Mouse (Mus musculus) hindbrain, embryonic 11.5 days (tissue): ENCODE results near the gene Lgi1. TPM values are rescaled to one million over a fixed set of nuclear protein-coding genes. Genes with fewer than 3 reads are reported as not detected.

ENCODE experiments used
- ATAC-seq: fragments of 200-750 bp; cut with Nextera tagmentation; 2 replicates; pipeline ENCODE4 v1.8.0; 2017; ENCODE audit warnings: mild to moderate bottlenecking, moderate TSS enrichment, moderate library complexity; ENCODE audit not compliant: low FRiP score
- DNase-seq: peaks from one replicate; pipeline ENCODE4 v3.0.0-alpha.2; 2015; ENCODE audit warnings: low spot score
- H3K27ac ChIP-seq: fragments of 300-500 bp; sonication (generic); 2 replicates; pipeline ENCODE4 v1.5.1; 2014; ENCODE audit warnings: mild to moderate bottlenecking, low read depth, low read length
- H3K27me3 ChIP-seq: fragments of 300-500 bp; sonication (generic); 2 replicates; pipeline ENCODE4 v1.6.1; 2014; ENCODE audit warnings: mild to moderate bottlenecking, low read length, moderate library complexity, mixed read lengths; ENCODE audit not compliant: control insufficient read depth, insufficient read depth
- H3K36me3 ChIP-seq: fragments of 300-500 bp; sonication (generic); 2 replicates; pipeline ENCODE4 v1.6.1; 2014; ENCODE audit warnings: mild to moderate bottlenecking, low read length, moderate library complexity, mixed read lengths; ENCODE audit not compliant: control insufficient read depth, insufficient read depth
- H3K4me1 ChIP-seq: fragments of 300-500 bp; sonication (generic); replicated peaks from 2 replicates; pipeline ENCODE4 v1.6.1; 2014; ENCODE audit warnings: low read length, mixed read lengths; ENCODE audit not compliant: control insufficient read depth, insufficient read depth
- H3K4me2 ChIP-seq: fragments of 300-500 bp; sonication (generic); replicated peaks from 2 replicates; pipeline ENCODE4 v1.6.1; 2014; ENCODE audit warnings: mild to moderate bottlenecking, low read depth, low read length
- H3K4me3 ChIP-seq: fragments of 300-500 bp; sonication (generic); 2 replicates; pipeline ENCODE4 v1.5.1; 2014; ENCODE audit warnings: low read depth, low read length
- H3K9ac ChIP-seq: fragments of 300-500 bp; sonication (generic); 2 replicates; pipeline ENCODE4 v1.6.1; 2014; ENCODE audit warnings: low read depth, low read length
- H3K9me3 ChIP-seq: fragments of 300-500 bp; sonication (generic); 2 replicates; pipeline ENCODE4 v1.6.1; 2016; ENCODE audit warnings: low read length; ENCODE audit not compliant: control insufficient read depth
- WGBS: fragments of 180-500 bp; shearing (Covaris S2); extraction: QIAGEN DNeasy Blood & Tissue Kit; methylation state at CpG from one replicate; pipeline ENCODE4 v1.1.7; 2014; 5-methylcytosine and 5-hydroxymethylcytosine counted together
- polyA plus RNA-seq: library from polyadenylated mRNA; unstranded; fragments of >200 nt; fragmentation: Nextera tagmentation; extraction: Ambion mirVana; gene quantifications from 2 replicates; pipeline ENCODE4 v1.2.1, GENCODE M21; 2014

The Lgi1 gene
- polyA plus RNA-seq = 2.1 TPM in 2 replicates

DNA sequence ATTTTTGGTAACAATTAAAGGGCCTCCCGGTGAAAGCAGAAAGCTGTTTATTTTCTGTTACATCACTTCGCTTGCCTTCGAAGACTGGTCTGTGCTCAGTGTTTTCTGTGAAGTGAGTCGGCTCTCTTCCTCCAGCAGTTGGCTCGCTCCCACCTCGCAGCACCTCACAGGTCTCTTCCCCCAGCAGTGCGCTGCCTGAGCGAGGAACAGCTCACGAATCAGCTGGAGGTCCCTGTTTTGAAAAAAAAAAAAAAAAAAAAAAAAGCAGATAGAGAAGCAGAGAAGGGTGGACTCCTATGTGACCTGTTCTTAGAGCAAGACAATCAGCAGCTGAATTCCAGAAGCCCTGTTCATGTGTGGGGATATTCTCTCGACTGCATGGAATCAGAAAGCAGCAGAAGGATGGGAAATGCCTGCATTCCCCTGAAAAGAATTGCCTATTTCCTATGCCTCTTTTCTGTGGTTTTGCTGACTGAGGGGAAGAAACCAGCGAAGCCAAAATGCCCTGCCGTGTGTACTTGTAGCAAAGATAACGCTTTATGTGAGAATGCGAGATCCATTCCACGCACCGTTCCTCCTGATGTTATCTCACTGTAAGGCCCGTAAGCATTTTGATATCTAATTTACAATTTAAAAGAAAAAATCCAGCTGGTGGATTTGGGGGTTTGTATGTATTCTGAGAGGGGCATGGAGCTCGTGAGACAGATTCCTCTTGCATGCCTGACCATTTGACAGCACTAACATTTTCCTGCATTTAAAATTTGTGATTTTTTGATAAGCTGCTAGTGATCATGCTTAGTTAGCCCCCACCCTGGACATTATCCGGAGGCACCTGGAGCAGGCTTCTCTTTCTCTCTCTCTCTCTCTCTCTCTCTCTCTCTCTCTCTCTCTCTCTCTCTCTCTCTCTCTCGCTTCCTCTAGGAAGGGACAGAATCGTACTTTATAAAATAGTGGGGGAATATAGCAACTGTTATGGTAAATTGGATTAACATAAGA lies at the start of gene Lgi1:
Lgi1 (plus strand) TSS at position 32 of the 996 bp plus-strand sequence.
- Histone ChIP-seq H3K4me3 (no peak within 1 kb of the TSS), H3K27ac (no peak within 1 kb of the TSS)
- no peak for ATAC-seq

DNA sequence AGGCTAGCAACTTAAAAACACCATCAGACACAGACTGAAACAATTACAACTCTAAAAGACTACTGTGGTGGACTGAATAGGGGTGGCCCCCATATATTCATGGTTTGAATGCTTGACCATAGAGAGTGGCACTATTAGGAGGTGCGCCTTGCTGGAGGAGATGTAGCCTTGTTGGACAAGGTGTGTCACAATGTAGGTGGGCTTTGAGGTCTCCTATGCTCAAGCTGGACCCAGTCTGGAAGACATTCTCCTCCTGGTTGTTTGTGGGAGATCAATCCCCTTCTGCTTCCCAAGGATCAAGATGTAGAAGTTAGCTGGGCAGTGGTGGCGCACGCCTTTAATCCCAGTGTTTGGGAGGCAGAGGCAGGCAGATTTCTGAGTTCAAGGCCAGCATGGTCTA lies 46.6 kb upstream of the Lgi1 start:
- Histone ChIP-seq H3K27ac (no peak overlapping the region), H3K9ac (no peak overlapping the region)
- WGBS = 97% methylated on average over 3 of the region's 3 CpGs

More for the DNA sequence above, at the start of gene Lgi1:
- 38% methylated on average over 21 of the region's 21 CpGs for WGBS
- H3K4me1 ChIP-seq = no peaks in the 10 kb centered on the region
- no peaks in the 10 kb centered on the region for H3K27me3 ChIP-seq
- H3K9ac ChIP-seq = no peak within 1 kb of the TSS
- H3K36me3 ChIP-seq = no peaks in the 10 kb centered on the region
- H3K9me3 ChIP-seq = no peaks in the 10 kb centered on the region
- peak within 1 kb of the TSS; percentile 29 for H3K4me2 ChIP-seq
- peak; percentile 21 for DNase-seq

DNA sequence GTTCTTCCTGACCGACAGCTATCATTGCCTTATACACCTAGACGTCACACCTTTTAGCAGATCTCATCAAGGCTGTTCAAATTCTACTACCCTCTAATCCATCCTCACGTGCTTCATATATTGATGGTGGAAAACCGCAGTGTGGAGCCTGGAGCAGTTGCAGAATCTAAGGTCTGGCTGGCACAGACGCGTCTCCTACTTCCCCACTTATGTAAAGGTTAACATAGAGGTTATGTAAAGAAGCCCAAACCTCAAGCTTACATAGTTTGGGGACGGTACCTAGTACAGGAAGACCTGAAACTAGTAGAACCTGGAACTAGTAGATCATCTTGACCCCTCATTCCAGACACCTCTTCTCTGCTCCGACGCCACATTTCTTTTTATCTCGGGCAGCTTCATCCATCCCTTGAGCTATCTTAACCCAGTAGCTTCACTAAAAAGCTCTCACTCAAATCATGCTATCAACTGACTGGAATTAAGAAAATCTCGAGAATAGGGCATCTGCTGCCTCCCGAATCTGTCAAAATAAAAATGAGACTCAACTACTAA lies 40.9 kb upstream of the Lgi1 start:
- 17% methylated on average over 12 of the region's 12 CpGs for WGBS
- Histone ChIP-seq H3K9me3 (no peaks in the 10 kb centered on the region), H3K9ac (peak overlapping the region; percentile 62), H3K4me3 (peak overlapping the region; percentile 50), H3K27ac (peak overlapping the region; percentile 93; the same call in 1 of the 2 replicates), H3K4me2 (peak overlapping the region; percentile 48), H3K36me3 (no peaks in the 10 kb centered on the region), H3K27me3 (no peaks in the 10 kb centered on the region), H3K4me1 (no peaks in the 10 kb centered on the region)
- no peak for DNase-seq
- ATAC-seq = peak; percentile 19; the same call in 1 of the 2 replicates

More for the DNA sequence above, 46.6 kb upstream of the Lgi1 start:
- no peak for DNase-seq
- Histone ChIP-seq H3K4me3 (no peak overlapping the region), H3K27me3 (no peaks in the 10 kb centered on the region), H3K9me3 (no peaks in the 10 kb centered on the region), H3K4me1 (no peaks in the 10 kb centered on the region), H3K4me2 (no peak overlapping the region), H3K36me3 (no peaks in the 10 kb centered on the region)
- ATAC-seq = no peak

DNA sequence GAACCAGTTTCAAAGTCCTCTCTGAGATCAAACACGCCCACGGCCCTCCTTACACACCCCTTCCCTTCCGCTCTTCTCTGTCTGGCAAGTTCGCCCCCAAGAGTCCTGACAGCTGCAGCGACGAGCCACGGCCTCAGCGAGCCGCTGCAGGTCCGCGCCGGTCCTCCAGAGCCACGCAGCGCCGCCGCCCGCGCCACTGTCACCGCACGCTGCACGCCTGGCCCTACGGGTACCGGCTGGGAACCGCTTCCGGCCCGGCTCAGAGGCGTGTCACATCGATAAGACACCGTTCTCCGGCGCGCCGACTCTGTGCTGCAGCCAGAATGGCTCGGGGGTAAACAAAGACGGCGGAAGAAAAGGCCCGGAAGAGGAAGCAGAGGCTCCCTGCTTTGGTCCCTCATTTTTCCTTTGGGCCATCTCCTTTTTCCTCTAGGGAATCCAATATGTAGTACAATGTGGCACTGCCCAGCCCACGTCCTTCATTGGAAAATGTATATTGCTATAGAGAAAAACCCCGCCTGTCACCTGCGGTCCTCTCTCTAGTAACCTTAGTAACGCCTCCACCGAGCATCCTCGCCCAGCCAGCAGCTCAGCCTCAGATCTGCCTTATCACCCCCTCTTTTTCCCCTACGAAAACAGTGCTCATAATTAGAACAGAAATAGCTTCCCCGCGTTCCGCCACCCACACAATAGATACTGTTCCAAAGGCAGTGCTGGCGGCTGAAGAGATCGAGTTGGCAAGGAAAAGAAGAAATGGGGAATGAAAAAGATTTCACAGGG lies 40.2 kb upstream of the Lgi1 start, which contains the start of gene Fra10ac1:
Fra10ac1 (minus strand) TSS at position 252 of the 780 bp plus-strand sequence.
- Histone ChIP-seq H3K9ac (peak within 1 kb of the TSS; percentile 62), H3K9me3 (no peaks in the 10 kb centered on the region), H3K4me3 (peak within 1 kb of the TSS; percentile 50), H3K36me3 (no peaks in the 10 kb centered on the region), H3K27ac (peak within 1 kb of the TSS; percentile 93), H3K4me1 (no peaks in the 10 kb centered on the region), H3K4me2 (peak within 1 kb of the TSS; percentile 48), H3K27me3 (no peaks in the 10 kb centered on the region)
- WGBS = under 1% methylated on average over 49 of the region's 49 CpGs
- ATAC-seq (peak; percentile 98), DNase-seq (peak; percentile 94)

DNA sequence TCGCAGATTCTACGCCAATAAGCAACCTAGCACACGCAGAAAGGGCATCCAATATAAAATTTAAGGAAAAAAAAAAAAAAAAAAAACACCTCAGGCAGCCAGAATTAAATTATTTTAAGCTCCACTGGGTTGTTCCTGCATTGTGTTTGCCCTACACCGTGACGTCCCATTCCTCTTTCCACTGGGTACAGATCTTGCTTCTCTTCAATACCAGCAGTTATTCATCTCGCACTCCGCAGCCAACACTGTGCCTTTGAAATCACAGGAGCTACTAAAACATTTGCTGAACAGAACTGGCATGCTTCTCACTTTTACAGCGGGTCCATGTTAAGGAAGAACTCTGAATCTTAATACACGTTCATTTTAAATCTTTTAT lies 39.7 kb upstream of the Lgi1 start:
- Histone ChIP-seq H3K4me3 (peak overlapping the region; percentile 50), H3K4me1 (no peaks in the 10 kb centered on the region), H3K4me2 (peak overlapping the region; percentile 48), H3K36me3 (no peaks in the 10 kb centered on the region), H3K9ac (peak overlapping the region; percentile 62), H3K27ac (peak overlapping the region; percentile 93), H3K9me3 (no peaks in the 10 kb centered on the region), H3K27me3 (no peaks in the 10 kb centered on the region)
- 14% methylated on average over 9 of the region's 9 CpGs for WGBS
- ATAC-seq = peak; percentile 58; the same call in 1 of the 2 replicates
- DNase-seq = peak; percentile 44

DNA sequence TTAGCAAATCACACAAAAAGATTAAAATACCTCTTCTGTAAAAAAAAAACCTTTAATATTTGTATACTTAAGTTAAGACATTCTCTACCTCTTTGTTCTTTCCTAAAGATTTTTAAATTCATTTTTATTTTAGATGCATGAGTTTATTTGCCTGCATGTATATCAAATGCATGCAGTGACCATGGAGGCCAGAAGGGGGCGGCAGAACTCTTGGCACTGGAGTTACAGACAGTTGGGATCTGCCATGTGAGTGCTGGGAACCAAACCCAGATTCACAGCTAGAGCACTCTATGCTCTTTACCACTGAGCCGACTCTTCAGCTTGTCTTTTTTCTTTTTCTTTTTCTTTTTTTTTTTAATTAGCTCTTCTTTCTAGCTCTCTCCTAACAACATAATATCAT lies 35.6 kb upstream of the Lgi1 start:
- Histone ChIP-seq H3K36me3 (no peaks in the 10 kb centered on the region), H3K27ac (no peak overlapping the region), H3K4me1 (no peaks in the 10 kb centered on the region), H3K27me3 (no peaks in the 10 kb centered on the region), H3K4me3 (no peak overlapping the region), H3K9me3 (no peaks in the 10 kb centered on the region), H3K9ac (no peak overlapping the region), H3K4me2 (no peak overlapping the region)
- no peak for ATAC-seq
- no peak for DNase-seq
- 49% methylated on average over 2 of the region's 2 CpGs for WGBS

DNA sequence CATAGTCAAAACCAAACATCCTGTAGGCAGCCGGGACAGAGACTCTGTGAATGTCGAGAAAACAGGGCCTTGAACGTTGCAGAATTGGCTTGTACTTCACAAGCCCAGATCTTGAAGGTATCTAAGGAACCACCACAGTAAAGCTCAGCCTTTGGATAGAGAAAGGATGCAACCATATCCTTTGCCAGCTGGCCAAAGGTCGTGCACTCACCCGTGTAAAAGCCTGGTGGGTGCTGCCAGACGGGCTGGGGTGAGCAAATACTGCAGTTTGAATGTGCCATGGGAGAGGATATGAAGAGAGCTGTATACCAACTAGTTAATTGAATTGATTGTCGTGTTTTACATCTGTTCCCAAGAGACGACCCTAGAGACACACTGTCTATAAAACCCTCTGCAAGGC lies 32.2 kb upstream of the Lgi1 start:
- no peak for DNase-seq
- no peaks in the 10 kb centered on the region for H3K27me3 ChIP-seq
- no peak overlapping the region for H3K4me3 ChIP-seq
- H3K9me3 ChIP-seq = no peaks in the 10 kb centered on the region
- ATAC-seq = no peak
- H3K4me2 ChIP-seq = no peak overlapping the region
- no peak overlapping the region for H3K27ac ChIP-seq
- H3K36me3 ChIP-seq = no peaks in the 10 kb centered on the region
- no peak overlapping the region for H3K9ac ChIP-seq
- WGBS = 51% methylated on average over 8 of the region's 8 CpGs
- H3K4me1 ChIP-seq = no peaks in the 10 kb centered on the region

DNA sequence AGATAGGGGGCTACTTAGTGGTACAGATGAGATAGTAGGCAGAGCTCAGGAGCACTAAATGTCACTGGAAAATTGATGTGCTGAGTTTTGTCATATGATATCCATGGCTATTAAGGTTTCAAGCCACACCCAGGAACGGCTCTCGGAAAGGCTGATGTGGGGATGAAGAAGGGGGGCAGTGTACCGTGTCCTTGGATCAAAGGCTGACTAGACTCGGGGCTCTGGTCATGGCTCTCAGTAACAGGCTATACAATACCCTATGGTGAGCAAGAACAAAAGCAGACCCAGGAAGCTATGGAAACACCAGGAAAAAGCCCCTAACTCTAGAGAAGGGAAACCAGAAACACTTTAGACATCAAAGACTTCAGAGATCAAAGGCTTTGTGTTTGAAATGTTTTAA lies 31.8 kb upstream of the Lgi1 start:
- H3K27me3 ChIP-seq = no peaks in the 10 kb centered on the region
- H3K9ac ChIP-seq = no peak overlapping the region
- DNase-seq (no peak), ATAC-seq (no peak)
- no peaks in the 10 kb centered on the region for H3K4me1 ChIP-seq
- no peaks in the 10 kb centered on the region for H3K36me3 ChIP-seq
- H3K27ac ChIP-seq = no peak overlapping the region
- no peaks in the 10 kb centered on the region for H3K9me3 ChIP-seq
- 12% methylated on average over 4 of the region's 4 CpGs for WGBS
- H3K4me2 ChIP-seq = no peak overlapping the region
- no peak overlapping the region for H3K4me3 ChIP-seq
